Mouse (Mus musculus) erythroblast, adult 5-6 weeks (primary cell): Measurements from ENCODE around the gene Barx2. TPM values are rescaled to one million over a fixed set of nuclear protein-coding genes. Genes with fewer than 3 reads are reported as not detected.

Source experiments
- ATAC-seq: replicated peaks from 2 replicates; pipeline ENCODE4 v1.8.0; 2016; ENCODE audit warnings: moderate number of reproducible peaks, mild to moderate bottlenecking, moderate TSS enrichment, inconsistent platforms; ENCODE audit not compliant: poor library complexity, low FRiP score, severe bottlenecking
- total RNA-seq, 2 experiments: library from RNA; stranded (forward) in 1 of 2; stranded (reverse) in 1 of 2; fragments of 150-400 nt in 1 of 2; fragments of 200-764, 138-1000 nt in 1 of 2; gene quantifications; 2 replicates each; pipeline versions ENCODE4 v1.2.3 to v1.2.4; 2015 to 2017; ENCODE audit warnings: low replicate concordance in 2 of 2

The Barx2 gene
- total RNA-seq, 2 experiments from 2014 or later = not detected

GRCm38 (mm10) chr9:31840037-31840436 is 73.2 kb downstream of the Barx2 start:
- ATAC-seq = no peak

DNA sequence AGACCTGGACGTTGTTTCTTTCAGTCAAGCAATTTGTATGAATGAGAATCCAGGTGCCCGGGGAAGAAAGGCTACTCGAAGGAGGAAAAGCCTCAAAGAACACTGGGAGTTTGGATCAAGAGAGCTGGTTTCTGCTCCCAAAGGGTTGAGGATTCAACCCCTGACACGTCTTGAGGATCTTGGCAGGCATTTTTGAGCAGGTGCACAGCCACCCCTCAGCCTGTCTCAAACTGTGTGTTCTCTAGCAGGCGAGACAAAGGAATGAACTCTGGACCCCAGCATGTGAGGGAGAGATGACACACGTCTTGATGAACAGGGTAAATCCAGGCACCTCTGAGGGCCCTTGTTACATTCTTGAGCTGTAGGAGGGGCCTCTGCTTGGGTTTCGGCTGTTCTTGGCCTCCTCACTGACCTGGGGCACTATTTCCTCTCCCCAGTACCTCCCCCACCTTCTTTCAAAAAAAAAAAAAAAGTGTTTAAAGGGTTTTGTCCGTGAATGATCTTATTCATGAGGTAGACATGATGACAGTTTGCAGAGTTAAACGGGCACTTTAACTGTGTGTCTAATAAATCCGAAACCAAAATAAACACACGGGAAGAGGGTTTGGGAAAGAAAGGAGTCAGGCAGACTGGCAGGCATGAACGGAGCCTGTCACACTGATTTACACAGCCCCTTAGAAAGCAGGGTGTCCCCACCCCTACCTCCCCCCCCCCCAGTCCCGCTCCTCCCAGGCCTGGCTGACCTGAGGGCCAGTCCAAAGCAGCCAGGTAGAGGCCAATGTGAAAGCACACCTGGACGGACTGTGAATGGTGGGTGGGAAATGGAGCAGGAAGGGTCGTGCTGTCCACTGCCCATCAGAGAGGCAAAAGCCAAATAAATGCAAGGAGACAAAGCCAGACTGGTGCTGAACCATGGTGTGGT is 73.9 kb downstream of the Barx2 start:
- no peak for ATAC-seq

DNA sequence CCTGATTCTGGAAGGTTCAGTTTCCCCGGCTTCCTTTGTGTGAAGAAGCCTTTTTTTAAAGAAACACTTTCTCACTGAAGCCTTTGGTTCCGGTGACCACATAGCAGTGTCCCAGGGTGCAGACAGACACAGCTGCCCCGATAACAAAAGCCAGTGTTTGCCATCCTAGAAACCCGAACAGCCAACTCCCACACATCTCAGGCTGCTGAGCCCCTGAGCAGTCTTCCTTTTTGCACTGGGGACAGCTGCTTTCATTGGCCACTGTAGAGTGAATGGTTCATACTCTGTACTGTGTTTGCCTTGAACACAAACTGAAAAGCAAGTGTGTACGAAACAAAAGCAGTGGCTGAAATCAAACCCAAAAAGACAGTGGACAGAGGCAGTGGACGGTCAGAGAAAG is 75.2 kb downstream of the Barx2 start:
- no peak for ATAC-seq

- no peak for ATAC-seq
Measured at GRCm38 (mm10) chr9:31808753-31809152, 104.5 kb downstream of the Barx2 start.

GRCm38 (mm10) chr9:31802641-31803040 is 110.6 kb downstream of the Barx2 start:
- ATAC-seq = no peak

Other genes with a start within 250 kb of the Barx2 start
- 1.0 and 1.9 TPM in 2 replicates for gene Arhgap32, start 202.7 kb upstream of the Barx2 start, total RNA-seq (2015; ENCODE audit: low replicate concordance)
- 1.1 and 1.3 TPM in 2 replicates for gene Arhgap32, start 202.7 kb upstream of the Barx2 start, total RNA-seq (2017; ENCODE audit: low replicate concordance)